Mouse (Mus musculus) brain, embryonic 14.5 days (tissue): ENCODE measurements around the gene Dnpep.

Experiments used
- CTCF ChIP-seq: fragments of 200-500 bp; IDR thresholded peaks from 2 replicates; pipeline ENCODE4 v1.5.1; 2012; ENCODE audit warnings: inconsistent platforms, mild to moderate bottlenecking, moderate library complexity, borderline replicate concordance; ENCODE audit not compliant: insufficient read depth, insufficient read length; ENCODE audit errors: extremely low read depth
- POLR2A ChIP-seq: fragments of 200-500 bp; IDR thresholded peaks from 2 replicates; pipeline ENCODE4 v1.6.1; 2012; ENCODE audit warnings: mild to moderate bottlenecking, inconsistent platforms, borderline replicate concordance; ENCODE audit not compliant: poor library complexity, insufficient read depth, insufficient read length, severe bottlenecking; ENCODE audit errors: extremely low read depth

- TF ChIP-seq POLR2A (no peak), CTCF (no peak)
These were observed 41.6 kb upstream of the Dnpep start for GRCm38 (mm10) chr1:75359346-75359745.
